Mouse (Mus musculus) brain, embryonic 18.5 days (tissue): Measurements from ENCODE around the gene Gm49392.
"Not testable (repeated sequence)": the region's sequence is repeated elsewhere in the genome, so short reads cannot be mapped to it uniquely, and the experiment has no call there.

Experiments
- DNase-seq: peaks from one replicate; pipeline ENCODE4 v3.0.0-alpha.2; 2012; ENCODE audit warnings: low read depth, low spot score

The Gm49392 gene

GRCm38 (mm10) chr13:60896794-60897193, at the start of gene Gm49392:
Gm49392 (minus strand) TSS chr13:60896894.
- not testable (repeated sequence) for DNase-seq

GRCm38 (mm10) chr13:60941884-60942283, 45.2 kb upstream of the Gm49392 start, which contains the start of gene Tpbpa:
Tpbpa (minus strand) TSS chr13:60941984.
- DNase-seq: not testable (repeated sequence)

GRCm38 (mm10) chr13:60936500-60936901, 39.8 kb upstream of the Gm49392 start, which contains the start of the genes Gm49391 and Ctla2a:
Gm49391 (minus strand) TSS chr13:60936571.
Ctla2a (minus strand) TSS chr13:60936625.
- no peak for DNase-seq

- DNase-seq: not testable (repeated sequence)
These were observed 38.8 kb upstream of the Gm49392 start, which contains the start of gene Gm49393 for GRCm38 (mm10) chr13:60935490-60935889. Gm49393 (minus strand) TSS chr13:60935590.

- DNase-seq: not testable (repeated sequence)
These were observed 8.1 kb upstream of the Gm49392 start, which contains the start of gene Tpbpb for GRCm38 (mm10) chr13:60904780-60905179. Tpbpb (minus strand) TSS chr13:60904880.

DNA sequence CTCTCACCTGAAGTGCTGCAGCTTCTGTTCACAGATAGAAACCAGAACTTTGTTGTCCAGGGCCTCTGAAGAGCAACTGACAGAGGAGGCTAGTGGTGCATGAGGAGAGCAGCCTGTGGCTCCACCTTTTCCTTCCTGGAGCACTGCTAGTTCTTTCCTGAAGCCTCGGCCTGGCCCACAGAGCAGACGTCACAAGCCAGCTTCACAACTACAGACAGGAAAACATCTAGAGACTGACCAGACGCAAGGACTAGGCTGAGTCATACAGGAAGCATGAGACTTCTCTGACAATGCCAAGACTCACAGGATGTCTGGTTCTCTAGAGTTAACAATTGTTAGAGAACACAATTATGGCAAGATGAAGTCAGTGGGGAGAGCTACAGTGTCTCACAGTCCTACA, 634 bp upstream of the Gm49392 start, which contains the start of gene Ctla2b:
Ctla2b (minus strand) TSS at position 120 of the 400 bp plus-strand sequence.
- DNase-seq: no peak

GRCm38 (mm10) chr13:60895406-60896160, 1.1 kb downstream of the Gm49392 start:
- no peak for DNase-seq

GRCm38 (mm10) chr13:60892301-60892700, 4.4 kb downstream of the Gm49392 start:
- no peak for DNase-seq

DNA sequence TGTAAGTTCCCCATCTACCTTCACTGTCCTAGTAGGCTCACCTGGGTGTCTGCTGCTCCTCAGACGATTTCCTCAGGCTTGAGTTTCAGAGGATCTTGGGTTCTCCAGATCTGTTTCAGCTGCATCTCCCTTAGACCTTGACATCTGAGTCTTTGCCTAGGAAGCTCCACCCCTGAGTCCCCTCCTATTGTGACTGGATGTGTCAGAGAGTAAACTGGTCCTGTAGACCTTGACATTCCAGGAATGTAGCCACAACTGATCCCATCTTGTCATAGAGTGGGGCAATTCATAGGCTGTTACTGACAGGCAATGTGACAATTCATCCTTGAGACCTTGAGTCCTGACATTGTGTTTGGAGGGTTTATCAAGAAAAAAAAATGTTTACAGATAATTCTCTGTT, 32.4 kb downstream of the Gm49392 start, which contains the start of gene 4930486L24Rik:
4930486L24Rik (minus strand) TSS at position 195 of the 400 bp plus-strand sequence.
- no peak for DNase-seq

GRCm38 (mm10) chr13:60848241-60849120, 48.2 kb downstream of the Gm49392 start:
- no peak for DNase-seq

DNA sequence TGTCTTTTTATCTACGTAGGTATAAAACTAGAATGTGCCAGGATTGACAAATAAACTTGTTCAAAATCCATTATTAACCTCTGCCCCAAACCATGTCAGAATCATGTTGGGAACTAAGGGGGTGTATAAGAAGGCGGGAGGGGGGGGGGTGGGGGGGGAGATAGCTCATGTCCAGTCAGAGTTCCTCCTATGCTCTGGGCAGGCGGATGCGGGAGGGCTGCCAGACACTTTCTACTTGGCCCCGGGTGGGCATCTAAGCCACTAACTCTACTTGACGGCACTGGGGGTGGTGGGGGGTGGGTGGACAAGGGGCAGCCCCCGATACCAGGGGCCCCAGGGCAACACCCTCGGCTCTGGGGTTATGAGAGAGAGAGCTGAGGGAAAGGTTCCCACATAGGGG, 53.5 kb downstream of the Gm49392 start:
- no peak for DNase-seq

DNA sequence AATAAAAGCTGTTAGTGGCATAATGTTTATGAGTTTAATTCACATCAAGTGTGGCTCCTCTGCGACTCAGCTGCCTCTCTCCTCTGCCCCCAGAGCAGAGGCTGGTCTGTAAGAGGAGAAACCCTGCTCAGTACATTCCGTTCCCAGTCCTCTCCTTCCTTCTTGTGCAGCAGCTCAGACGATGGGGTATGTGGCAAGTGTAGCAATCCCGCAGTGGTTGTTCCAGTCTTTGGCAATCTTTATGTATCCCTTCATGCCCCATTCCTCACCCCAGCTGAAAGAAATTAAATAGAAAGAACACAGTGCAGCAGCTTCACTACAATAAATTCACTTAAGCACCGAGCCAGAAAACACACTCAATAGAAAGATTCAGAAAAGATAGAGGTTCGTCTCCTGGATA, 54.0 kb downstream of the Gm49392 start:
- DNase-seq: no peak

DNA sequence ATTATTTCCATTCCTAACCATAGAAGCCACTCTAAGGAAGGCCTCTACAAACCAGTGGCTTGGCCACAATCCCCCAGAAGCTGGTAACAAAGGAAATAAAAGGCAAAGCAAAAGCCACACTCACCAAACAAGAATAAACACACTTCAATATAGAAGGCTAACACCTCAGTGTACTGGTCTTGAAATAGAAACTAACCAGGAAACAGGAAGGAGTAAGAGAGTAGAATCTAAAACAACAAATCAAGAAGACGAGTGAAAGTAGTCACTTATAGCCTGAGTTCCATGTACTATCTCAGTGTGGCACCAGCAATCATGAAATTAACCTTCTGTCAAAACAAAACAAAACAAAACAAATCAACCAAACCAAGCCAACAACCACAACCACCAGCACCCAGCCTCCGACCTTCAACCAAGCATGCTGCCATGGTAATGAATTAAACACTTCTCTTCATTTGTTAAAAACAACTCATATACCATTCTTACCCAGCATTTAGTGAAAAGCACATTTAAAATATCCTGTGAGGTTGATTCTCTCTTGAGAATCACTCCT, 57.3 kb downstream of the Gm49392 start:
- DNase-seq: no peak

DNA sequence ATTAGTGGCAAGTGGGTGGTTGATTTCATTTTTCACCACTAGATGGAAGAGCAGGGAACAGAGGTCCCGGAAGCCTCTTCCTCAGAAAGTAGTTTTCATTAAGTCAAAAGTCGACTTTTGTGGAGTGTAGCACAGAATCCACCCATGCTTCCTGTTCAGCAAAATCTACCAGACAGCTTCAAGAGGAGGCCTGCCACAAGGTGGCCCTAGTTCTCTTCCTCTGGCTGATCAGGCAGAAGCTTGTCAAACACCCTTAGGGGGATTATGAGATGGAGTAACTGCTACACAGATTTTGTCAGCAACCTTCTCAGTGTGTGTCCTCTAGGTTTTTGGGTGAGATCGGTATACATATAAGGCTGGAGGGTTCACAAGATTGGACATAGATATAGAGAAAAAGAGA, 70.6 kb downstream of the Gm49392 start:
- no peak for DNase-seq

DNA sequence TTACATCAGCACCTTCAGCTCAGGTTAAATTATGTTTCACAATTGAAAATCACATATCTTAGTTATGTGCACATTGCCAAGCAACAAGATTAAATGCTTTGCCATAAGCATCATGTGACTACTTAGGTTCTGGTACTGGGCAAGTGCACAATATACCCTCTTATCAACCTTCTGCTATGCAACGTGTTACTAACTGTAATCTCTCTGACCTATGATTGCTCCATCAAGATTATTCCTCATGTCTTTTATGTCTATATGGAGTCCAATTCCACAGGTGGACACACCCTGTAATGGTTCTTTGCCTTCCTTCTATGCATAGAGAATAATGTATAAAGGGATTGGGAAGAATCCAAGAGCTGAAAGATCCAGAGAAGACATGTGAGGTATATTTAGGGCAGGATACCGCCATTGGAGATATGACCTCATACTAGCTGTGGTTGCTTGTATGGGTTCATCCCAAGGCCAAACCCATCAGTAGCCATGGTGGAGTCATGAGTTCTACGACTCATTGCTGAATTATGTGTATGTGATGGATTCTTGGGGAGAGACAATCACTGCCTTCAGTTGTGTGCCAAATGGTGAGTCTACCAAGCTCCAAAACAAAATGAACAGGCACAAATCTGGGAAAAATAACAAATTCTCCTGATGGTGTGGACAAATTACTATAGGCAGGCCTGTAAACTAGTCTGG, 76.1 kb downstream of the Gm49392 start:
- no peak for DNase-seq

DNA sequence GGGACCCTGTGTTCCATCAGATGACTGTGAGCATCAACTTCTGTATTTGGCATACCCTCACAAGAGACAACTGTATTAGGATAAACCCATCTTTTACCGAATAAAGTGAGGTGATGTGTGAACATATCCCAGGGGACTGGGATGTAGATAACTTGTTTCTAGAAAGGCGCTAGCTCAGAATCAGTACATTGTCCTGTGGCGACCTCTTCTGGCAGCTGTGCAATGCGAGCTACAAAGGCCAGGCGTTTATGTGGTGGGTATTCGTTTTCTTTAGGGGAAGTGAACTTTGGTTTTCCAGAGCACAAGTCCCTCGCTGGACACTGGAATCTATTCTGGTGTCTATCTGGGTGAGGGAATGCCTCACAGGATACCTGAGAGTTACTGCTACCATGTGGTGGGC, 77.2 kb downstream of the Gm49392 start:
- DNase-seq: no peak

DNA sequence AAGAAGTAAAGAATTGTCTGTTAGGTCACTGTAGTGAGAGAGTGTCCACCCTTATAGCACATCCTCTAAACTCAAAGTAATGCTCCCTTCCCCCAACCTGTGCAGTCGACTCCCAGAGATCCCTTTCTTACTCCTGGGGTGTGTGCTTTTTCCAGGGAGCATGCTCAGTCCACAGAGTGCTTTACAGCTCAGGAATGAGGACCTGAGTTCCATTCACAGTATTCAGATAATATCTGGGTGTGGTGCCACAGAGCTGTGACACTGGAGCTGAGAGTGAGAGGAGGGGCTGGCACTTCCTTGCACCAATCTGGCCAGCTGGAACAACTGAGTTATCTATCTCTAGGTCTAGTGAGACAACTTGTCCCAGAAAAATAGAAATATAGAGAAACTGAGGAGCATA, 83.0 kb downstream of the Gm49392 start:
- DNase-seq: no peak

DNA sequence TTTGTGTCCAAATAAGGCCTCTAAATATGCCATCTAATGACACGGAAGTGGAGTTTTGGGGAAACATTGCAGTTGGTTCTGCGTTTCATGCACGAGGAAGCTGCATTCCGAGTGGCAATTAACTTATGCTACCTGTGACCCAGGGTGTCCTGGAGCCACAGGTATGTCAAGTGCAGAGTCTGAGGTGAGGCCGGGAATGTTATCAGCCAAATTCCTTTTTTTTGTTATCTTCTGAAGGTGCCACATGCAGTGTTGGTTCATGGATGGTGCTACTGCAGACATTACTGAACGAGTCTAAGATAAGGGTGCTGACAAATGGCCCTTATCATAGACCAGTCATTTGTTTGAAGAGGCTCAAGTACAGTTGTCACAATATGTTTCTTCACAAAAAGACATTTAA, 83.9 kb downstream of the Gm49392 start:
- no peak for DNase-seq

DNA sequence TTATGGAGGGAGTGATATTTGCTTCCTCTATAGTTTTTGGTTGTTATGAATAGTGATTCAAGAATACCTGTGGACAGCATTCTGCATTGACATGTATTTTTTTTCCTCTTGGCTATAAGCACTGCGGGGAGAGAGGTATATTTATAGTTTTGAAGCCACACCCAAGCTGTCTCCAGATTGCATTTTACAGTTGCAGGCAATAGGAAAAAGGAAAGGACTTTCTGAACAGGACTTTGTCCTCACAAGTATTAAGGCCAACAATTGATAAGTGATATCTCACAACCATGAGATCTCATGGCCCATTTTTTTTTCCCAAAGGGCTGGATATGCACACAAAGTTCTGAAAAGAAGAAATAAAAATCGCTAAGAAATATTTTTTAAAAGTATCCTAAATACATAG, 87.0 kb downstream of the Gm49392 start:
- no peak for DNase-seq

GRCm38 (mm10) chr13:60802749-60803148, 93.9 kb downstream of the Gm49392 start, which contains the start of gene Ctsll3:
Ctsll3 (minus strand) TSS chr13:60802849.
- DNase-seq: no peak
